Mouse (Mus musculus) myocyte (in vitro differentiated cells): Measurements from ENCODE around the gene Ppp1r14b.

Source experiments
- CEBPB ChIP-seq: IDR thresholded peaks from 2 replicates; pipeline ENCODE4 v1.6.1; 2011; ENCODE audit warnings: mild to moderate bottlenecking, moderate library complexity; ENCODE audit not compliant: poor library complexity, insufficient read depth, severe bottlenecking
- E2F4 ChIP-seq: IDR thresholded peaks from one replicate; pipeline ENCODE4 v1.6.1; 2011; ENCODE audit warnings: mild to moderate bottlenecking, control low read depth, moderate library complexity; ENCODE audit not compliant: insufficient read depth
- MYOD1 ChIP-seq, 3 experiments: IDR thresholded peaks; one replicate each; pipeline ENCODE4 v1.6.1; 2011; ENCODE audit warnings: control low read depth in 2 of 3, low read depth in 2 of 3, mild to moderate bottlenecking in 2 of 3, moderate library complexity in 1 of 3; ENCODE audit not compliant: insufficient read length in 2 of 3, control insufficient read depth in 1 of 3
- POLR2A ChIP-seq: IDR thresholded peaks from one replicate; pipeline ENCODE4 v1.6.1; 2011; ENCODE audit warnings: low read depth, mild to moderate bottlenecking, control low read depth, moderate library complexity; ENCODE audit not compliant: insufficient read length
- POLR2AphosphoS2 ChIP-seq: IDR thresholded peaks from one replicate; pipeline ENCODE4 v1.6.1; 2011; ENCODE audit warnings: low read depth, control low read depth; ENCODE audit not compliant: insufficient read length
- TCF12 ChIP-seq: IDR thresholded peaks from one replicate; pipeline ENCODE4 v1.6.1; 2011; ENCODE audit warnings: mild to moderate bottlenecking, control low read depth; ENCODE audit not compliant: poor library complexity, insufficient read depth, severe bottlenecking
- TCF3 ChIP-seq: IDR thresholded peaks from one replicate; pipeline ENCODE4 v1.6.1; 2011; ENCODE audit warnings: low read depth, control low read depth; ENCODE audit not compliant: insufficient read length

GRCm38 (mm10) chr19:6936299-6936698 lies 38.5 kb upstream of the Ppp1r14b start:
- no peak for TF ChIP-seq POLR2A
- no peak for TF ChIP-seq TCF12
- no peak for TF ChIP-seq TCF3
- TF ChIP-seq CEBPB: no peak
- no peak for TF ChIP-seq POLR2AphosphoS2
- TF ChIP-seq E2F4: no peak
- TF ChIP-seq MYOD1 (IDR thresholded peaks at IDR 0.05; ENCODE audit: control insufficient read depth in 1 of 3, insufficient read length in 2 of 3, low read depth in 2 of 3): no peak
